Mouse (Mus musculus) cerebellum, adult 11-12 months (tissue): ENCODE results near the gene Bsnd.

Source experiments
- DNase-seq: peaks from one replicate; pipeline ENCODE4 v3.0.0; 2022

The Bsnd gene

GRCm38 (mm10) chr4:106480545-106480944 lies 11.5 kb downstream of the Bsnd start:
- no peak for DNase-seq

- peak; percentile 48 for DNase-seq
These were observed 17.8 kb downstream of the Bsnd start for GRCm38 (mm10) chr4:106474241-106474640.

- DNase-seq: peak; percentile 48
These were observed 19.7 kb downstream of the Bsnd start for GRCm38 (mm10) chr4:106472335-106472734.

GRCm38 (mm10) chr4:106470921-106471320 lies 21.2 kb downstream of the Bsnd start:
- DNase-seq: no peak

GRCm38 (mm10) chr4:106467420-106468110 lies 24.5 kb downstream of the Bsnd start:
- peak; percentile 83 for DNase-seq

GRCm38 (mm10) chr4:106463174-106463801 lies 28.8 kb downstream of the Bsnd start:
- DNase-seq: no peak

- DNase-seq: no peak
These were observed 29.6 kb downstream of the Bsnd start for GRCm38 (mm10) chr4:106462524-106462923.

GRCm38 (mm10) chr4:106462016-106462415 lies 30.1 kb downstream of the Bsnd start:
- DNase-seq: no peak

GRCm38 (mm10) chr4:106454541-106454940 lies 37.5 kb downstream of the Bsnd start:
- no peak for DNase-seq

- DNase-seq: no peak
These were observed 38.6 kb downstream of the Bsnd start for GRCm38 (mm10) chr4:106453516-106453915.

GRCm38 (mm10) chr4:106453108-106453507 lies 39.0 kb downstream of the Bsnd start:
- DNase-seq: no peak

- DNase-seq: no peak
These were observed 39.7 kb downstream of the Bsnd start for GRCm38 (mm10) chr4:106452401-106452800.

- no peak for DNase-seq
These were observed 42.8 kb downstream of the Bsnd start for GRCm38 (mm10) chr4:106449306-106449705.

GRCm38 (mm10) chr4:106443182-106443581 lies 48.9 kb downstream of the Bsnd start:
- DNase-seq: peak; percentile 34

GRCm38 (mm10) chr4:106438763-106439162 lies 53.3 kb downstream of the Bsnd start:
- DNase-seq: no peak

- DNase-seq: no peak
These were observed 54.9 kb downstream of the Bsnd start for GRCm38 (mm10) chr4:106437207-106437606.

GRCm38 (mm10) chr4:106436475-106436874 lies 55.6 kb downstream of the Bsnd start:
- DNase-seq: no peak

- no peak for DNase-seq
These were observed 56.7 kb downstream of the Bsnd start for GRCm38 (mm10) chr4:106435426-106435825.
